Mouse (Mus musculus): ENCODE measurements around the gene Tbc1d4. TPM values are rescaled to one million over a fixed set of nuclear protein-coding genes. Genes with fewer than 3 reads are reported as not detected.
A peak's percentile ranks its signal among the peaks of the same experiment; 100 is the strongest.

The Tbc1d4 gene
- polyA plus RNA-seq, 1 experiment from 2014 or later, result 5.9 TPM

GRCm38 (mm10) chr14:101586096-101586495 lies 22.9 kb downstream of the Tbc1d4 start:
- H3K4me3 ChIP-seq (replicated peaks; ENCODE audit: low read length), result no peak overlapping the region
- H3K27ac ChIP-seq, result no peak overlapping the region
- no peaks in the 10 kb centered on the region for H3K36me3 ChIP-seq (replicated peaks; ENCODE audit: control insufficient read depth, insufficient read depth)
- ATAC-seq (ENCODE audit: low FRiP score) (no peak), DNase-seq (ENCODE audit: low spot score) (no peak)
- 74% methylated on average over 7 of the region's 7 CpGs for WGBS
- no peaks in the 10 kb centered on the region for H3K4me1 ChIP-seq (replicated peaks; ENCODE audit: control insufficient read depth, insufficient read depth, low read length)
- H3K27me3 ChIP-seq (ENCODE audit: control insufficient read depth, insufficient read depth, low read length), result no peaks in the 10 kb centered on the region
- no peak overlapping the region for H3K9ac ChIP-seq
- H3K4me2 ChIP-seq (replicated peaks), result no peak overlapping the region
- H3K9me3 ChIP-seq (ENCODE audit: control insufficient read depth, low read length), result 0 out of 2 replicates have a peak, but pooled peaks cover 4% of the 10 kb centered on the region

DNA sequence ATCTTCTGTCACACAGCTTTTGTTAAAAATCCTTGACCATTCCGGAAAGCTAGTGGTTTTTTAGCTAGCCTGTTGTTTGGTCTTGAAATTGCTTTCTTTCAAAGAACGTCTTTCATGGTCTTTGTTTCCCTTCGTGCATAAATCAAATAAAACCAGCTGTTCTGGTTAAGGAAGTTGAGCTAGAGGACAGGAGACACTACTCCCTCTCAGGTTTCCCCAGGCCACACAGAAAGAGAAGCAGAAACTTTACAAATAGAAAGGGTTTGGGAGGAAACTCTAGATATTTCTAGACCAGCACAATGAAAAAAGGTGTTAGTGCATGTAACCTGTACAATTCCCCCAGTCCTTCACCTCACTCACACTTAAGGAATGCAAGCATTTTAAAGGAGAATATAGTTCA lies 33.3 kb downstream of the Tbc1d4 start:
- no peak for DNase-seq (ENCODE audit: low spot score)
- Histone ChIP-seq H3K27me3 (ENCODE audit: control insufficient read depth, insufficient read depth, low read length) (no peaks in the 10 kb centered on the region), H3K9ac (no peak overlapping the region), H3K4me2 (replicated peaks) (no peak overlapping the region), H3K4me1 (replicated peaks; ENCODE audit: control insufficient read depth, insufficient read depth, low read length) (no peaks in the 10 kb centered on the region), H3K36me3 (replicated peaks; ENCODE audit: control insufficient read depth, insufficient read depth) (no peaks in the 10 kb centered on the region), H3K4me3 (replicated peaks; ENCODE audit: low read length) (no peak overlapping the region), H3K27ac (no peak overlapping the region), H3K9me3 (ENCODE audit: control insufficient read depth, low read length) (no peaks in the 10 kb centered on the region)
- 35% methylated on average over 3 of the region's 3 CpGs for WGBS
- ATAC-seq (ENCODE audit: low FRiP score), result no peak

DNA sequence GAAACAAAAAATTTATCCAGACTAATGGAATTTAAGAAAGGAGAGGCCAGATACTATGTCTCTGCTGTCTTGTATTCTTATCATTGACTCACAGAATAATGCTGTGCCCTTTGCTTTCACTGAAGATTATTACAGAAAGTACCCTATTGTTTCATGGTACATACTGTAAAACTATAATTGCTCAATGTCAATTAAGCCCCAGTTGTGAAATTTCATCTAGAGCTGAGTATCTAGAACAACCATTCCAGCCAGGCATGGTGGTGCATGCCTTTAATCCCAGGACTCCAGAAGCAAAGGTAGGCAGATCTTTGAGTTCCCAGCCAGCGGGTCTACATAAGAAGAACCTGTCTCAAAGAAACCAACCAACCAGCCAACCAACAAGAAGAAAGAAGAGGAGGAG lies 34.5 kb downstream of the Tbc1d4 start:
- Histone ChIP-seq H3K36me3 (replicated peaks; ENCODE audit: control insufficient read depth, insufficient read depth) (no peaks in the 10 kb centered on the region), H3K9ac (no peak overlapping the region), H3K9me3 (ENCODE audit: control insufficient read depth, low read length) (no peaks in the 10 kb centered on the region), H3K4me2 (replicated peaks) (no peak overlapping the region), H3K4me3 (replicated peaks; ENCODE audit: low read length) (no peak overlapping the region), H3K27me3 (ENCODE audit: control insufficient read depth, insufficient read depth, low read length) (no peaks in the 10 kb centered on the region), H3K27ac (no peak overlapping the region), H3K4me1 (replicated peaks; ENCODE audit: control insufficient read depth, insufficient read depth, low read length) (no peaks in the 10 kb centered on the region)
- 88% methylated on average over 1 of the region's 1 CpGs for WGBS
- ATAC-seq (ENCODE audit: low FRiP score) (no peak), DNase-seq (ENCODE audit: low spot score) (no peak)

DNA sequence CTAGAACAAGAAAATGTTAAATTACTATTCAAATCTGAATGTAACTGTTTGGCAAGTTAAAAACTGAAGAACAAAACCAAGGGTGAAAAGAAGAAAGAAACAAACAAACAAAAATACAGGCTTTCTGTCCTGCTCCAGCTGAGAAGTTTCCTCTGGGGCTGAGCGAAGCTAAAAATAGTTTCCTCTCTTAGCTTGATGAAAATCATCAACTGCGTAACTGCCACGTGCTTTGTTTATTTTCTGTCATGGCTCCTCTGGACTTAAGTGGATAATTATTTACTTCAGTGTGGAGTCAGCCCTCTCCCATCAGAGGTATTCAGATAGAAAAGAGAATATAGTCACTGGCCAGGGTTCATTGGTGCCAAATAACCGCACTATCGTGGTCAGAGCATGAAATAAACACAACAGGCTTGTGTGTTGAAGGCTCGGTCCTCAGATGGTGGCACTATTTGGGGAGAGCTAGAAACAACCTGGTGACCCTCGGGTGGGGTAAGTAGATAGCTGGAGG lies 35.8 kb downstream of the Tbc1d4 start:
- Histone ChIP-seq H3K4me2 (replicated peaks) (no peak overlapping the region), H3K9ac (no peak overlapping the region), H3K36me3 (replicated peaks; ENCODE audit: control insufficient read depth, insufficient read depth) (no peaks in the 10 kb centered on the region), H3K27ac (no peak overlapping the region), H3K4me3 (replicated peaks; ENCODE audit: low read length) (no peak overlapping the region), H3K4me1 (replicated peaks; ENCODE audit: control insufficient read depth, insufficient read depth, low read length) (no peaks in the 10 kb centered on the region), H3K27me3 (ENCODE audit: control insufficient read depth, insufficient read depth, low read length) (no peaks in the 10 kb centered on the region), H3K9me3 (ENCODE audit: control insufficient read depth, low read length) (no peaks in the 10 kb centered on the region)
- DNase-seq (ENCODE audit: low spot score), result no peak
- 88% methylated on average over 7 of the region's 7 CpGs for WGBS
- no peak for ATAC-seq (ENCODE audit: low FRiP score)

GRCm38 (mm10) chr14:101568828-101569227 lies 40.2 kb downstream of the Tbc1d4 start:
- no peak for ATAC-seq (ENCODE audit: low FRiP score)
- Histone ChIP-seq H3K4me1 (replicated peaks; ENCODE audit: control insufficient read depth, insufficient read depth, low read length) (no peaks in the 10 kb centered on the region), H3K9ac (no peak overlapping the region), H3K36me3 (replicated peaks; ENCODE audit: control insufficient read depth, insufficient read depth) (no peaks in the 10 kb centered on the region), H3K27ac (no peak overlapping the region), H3K4me2 (replicated peaks) (no peak overlapping the region), H3K27me3 (ENCODE audit: control insufficient read depth, insufficient read depth, low read length) (no peaks in the 10 kb centered on the region), H3K4me3 (replicated peaks; ENCODE audit: low read length) (no peak overlapping the region), H3K9me3 (ENCODE audit: control insufficient read depth, low read length) (no peaks in the 10 kb centered on the region)
- no peak for DNase-seq (ENCODE audit: low spot score)
- WGBS, result 92% methylated on average over 2 of the region's 2 CpGs

DNA sequence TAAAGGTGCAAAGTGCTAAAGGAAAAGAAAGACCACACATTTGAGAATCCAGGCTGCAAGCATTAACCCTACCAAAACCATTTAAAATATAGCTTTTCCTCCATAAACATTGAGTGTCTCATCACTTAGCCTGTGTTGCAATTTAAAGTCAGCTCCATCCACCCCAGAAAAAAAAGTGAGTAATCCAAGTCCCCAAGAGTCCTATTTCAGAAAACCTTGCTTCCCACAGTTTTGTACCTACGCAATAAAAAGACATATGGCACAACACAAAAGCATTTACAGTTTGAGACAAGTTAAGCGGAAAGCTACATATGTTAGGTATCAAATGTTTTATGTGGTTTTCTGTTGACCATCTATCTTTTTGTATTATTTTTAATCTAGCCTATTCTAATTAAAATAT lies 42.3 kb downstream of the Tbc1d4 start:
- no peak for ATAC-seq (ENCODE audit: low FRiP score)
- H3K4me1 ChIP-seq (replicated peaks; ENCODE audit: control insufficient read depth, insufficient read depth, low read length), result no peaks in the 10 kb centered on the region
- 93% methylated on average over 2 of the region's 2 CpGs for WGBS
- H3K9me3 ChIP-seq (ENCODE audit: control insufficient read depth, low read length), result no peaks in the 10 kb centered on the region
- H3K4me3 ChIP-seq (replicated peaks; ENCODE audit: low read length), result no peak overlapping the region
- no peaks in the 10 kb centered on the region for H3K27me3 ChIP-seq (ENCODE audit: control insufficient read depth, insufficient read depth, low read length)
- H3K4me2 ChIP-seq (replicated peaks), result no peak overlapping the region
- H3K36me3 ChIP-seq (replicated peaks; ENCODE audit: control insufficient read depth, insufficient read depth), result no peaks in the 10 kb centered on the region
- DNase-seq (ENCODE audit: low spot score), result no peak
- H3K9ac ChIP-seq, result no peak overlapping the region
- H3K27ac ChIP-seq, result no peak overlapping the region

GRCm38 (mm10) chr14:101565661-101566060 lies 43.3 kb downstream of the Tbc1d4 start:
- Histone ChIP-seq H3K27me3 (ENCODE audit: control insufficient read depth, insufficient read depth, low read length) (no peaks in the 10 kb centered on the region), H3K4me3 (replicated peaks; ENCODE audit: low read length) (no peak overlapping the region), H3K36me3 (replicated peaks; ENCODE audit: control insufficient read depth, insufficient read depth) (no peaks in the 10 kb centered on the region), H3K27ac (no peak overlapping the region), H3K9ac (no peak overlapping the region), H3K4me1 (replicated peaks; ENCODE audit: control insufficient read depth, insufficient read depth, low read length) (0 out of 2 replicates have a peak, but pooled peaks cover 5% of the 10 kb centered on the region), H3K9me3 (ENCODE audit: control insufficient read depth, low read length) (no peaks in the 10 kb centered on the region), H3K4me2 (replicated peaks) (no peak overlapping the region)
- no peak for DNase-seq (ENCODE audit: low spot score)
- ATAC-seq (ENCODE audit: low FRiP score), result no peak
- WGBS, result 72% methylated on average over 3 of the region's 3 CpGs

GRCm38 (mm10) chr14:101561251-101561701 lies 47.7 kb downstream of the Tbc1d4 start:
- ATAC-seq (ENCODE audit: low FRiP score) (peak; percentile 75; the same call in 1 of the 2 replicates), DNase-seq (ENCODE audit: low spot score) (peak; percentile 37)
- no peaks in the 10 kb centered on the region for H3K27me3 ChIP-seq (ENCODE audit: control insufficient read depth, insufficient read depth, low read length)
- H3K9ac ChIP-seq, result no peak overlapping the region
- no peak overlapping the region for H3K4me3 ChIP-seq (replicated peaks; ENCODE audit: low read length)
- no peaks in the 10 kb centered on the region for H3K36me3 ChIP-seq (replicated peaks; ENCODE audit: control insufficient read depth, insufficient read depth)
- peak overlapping the region; percentile 31 for H3K4me2 ChIP-seq (replicated peaks)
- 0 out of 2 replicates have a peak, but pooled peaks cover 5% of the 10 kb centered on the region for H3K4me1 ChIP-seq (replicated peaks; ENCODE audit: control insufficient read depth, insufficient read depth, low read length)
- H3K9me3 ChIP-seq (ENCODE audit: control insufficient read depth, low read length), result no peaks in the 10 kb centered on the region
- 33% methylated on average over 12 of the region's 12 CpGs for whole genome bisulfite sequencing
- H3K27ac ChIP-seq, result no peak overlapping the region

DNA sequence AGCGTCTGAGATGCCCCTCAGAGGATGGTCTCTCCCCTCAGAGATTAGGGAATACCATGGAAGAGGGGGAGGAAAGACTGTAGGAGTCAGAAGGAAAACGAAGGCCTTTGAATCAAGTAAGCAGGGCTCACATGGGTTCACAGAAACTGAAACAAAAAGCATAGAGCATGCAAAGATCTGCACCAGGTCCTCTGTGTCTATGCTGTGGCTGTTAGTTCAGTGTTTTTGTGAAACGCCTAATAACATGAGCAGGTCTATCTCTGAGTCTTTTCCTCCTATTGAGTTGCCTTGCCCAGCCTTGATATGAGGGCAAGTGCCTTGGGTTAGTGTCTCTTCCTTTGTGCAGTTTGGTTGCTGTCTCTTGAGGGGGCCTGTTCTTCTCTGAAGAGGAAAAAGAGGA lies 49.5 kb downstream of the Tbc1d4 start:
- DNase-seq (ENCODE audit: low spot score) (no peak), ATAC-seq (ENCODE audit: low FRiP score) (no peak)
- WGBS, result 74% methylated on average over 3 of the region's 3 CpGs
- Histone ChIP-seq H3K27ac (no peak overlapping the region), H3K4me3 (replicated peaks; ENCODE audit: low read length) (no peak overlapping the region), H3K4me1 (replicated peaks; ENCODE audit: control insufficient read depth, insufficient read depth, low read length) (0 out of 2 replicates have a peak, but pooled peaks cover 5% of the 10 kb centered on the region), H3K27me3 (ENCODE audit: control insufficient read depth, insufficient read depth, low read length) (no peaks in the 10 kb centered on the region), H3K4me2 (replicated peaks) (no peak overlapping the region), H3K9ac (no peak overlapping the region), H3K36me3 (replicated peaks; ENCODE audit: control insufficient read depth, insufficient read depth) (no peaks in the 10 kb centered on the region), H3K9me3 (ENCODE audit: control insufficient read depth, low read length) (no peaks in the 10 kb centered on the region)

Measured in hindbrain, embryonic 14.5 days (tissue).